Mouse (Mus musculus): ENCODE data around the gene Olfr13.
"Not testable (repeated sequence)": the region's sequence is repeated elsewhere in the genome, so short reads cannot be mapped to it uniquely, and the experiment has no call there.

Gene Olfr13

DNA sequence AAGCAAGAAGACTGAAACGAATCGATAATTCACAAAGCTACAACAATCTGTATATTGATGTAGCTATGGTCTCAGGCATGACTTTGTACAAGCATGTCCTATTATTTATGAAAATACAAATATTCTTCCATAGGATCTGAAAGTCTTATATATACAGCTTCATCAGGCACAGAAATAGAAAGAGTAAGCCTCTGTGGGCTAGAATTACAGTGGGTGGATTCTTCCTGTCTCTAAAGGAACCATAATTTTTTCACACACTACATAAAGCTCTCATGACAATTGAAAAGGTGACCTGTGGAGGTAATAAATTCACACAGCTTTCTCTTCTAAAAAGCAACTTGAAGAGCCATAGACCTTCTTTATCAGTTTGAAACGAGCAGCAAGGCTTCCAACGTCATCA is at the start of gene Olfr13:
Olfr13 (plus strand) TSS at position 301 of the 400 bp plus-strand sequence.
- no peak for DNase-seq (ENCODE audit: low spot score in 2 of 2)

- not testable (repeated sequence) for DNase-seq (ENCODE audit: low spot score in 2 of 2)
Measured at GRCm38 (mm10) chr6:43146267-43146666, 25.7 kb upstream of the Olfr13 start, which contains the start of gene Olfr237-ps1. TSS of gene Olfr237-ps1 (plus strand) at chr6:43146567.

- no peak for DNase-seq (ENCODE audit: low spot score in 2 of 2)
Measured at GRCm38 (mm10) chr6:43159502-43159901, 12.4 kb upstream of the Olfr13 start.

GRCm38 (mm10) chr6:43162982-43163381 is 9.0 kb upstream of the Olfr13 start, which contains the start of gene Olfr437:
TSS of gene Olfr437 (plus strand) at chr6:43163282.
- no peak for DNase-seq (ENCODE audit: low spot score in 2 of 2)

- DNase-seq (ENCODE audit: low spot score in 2 of 2): no peak
Measured at GRCm38 (mm10) chr6:43167246-43167645, 4.7 kb upstream of the Olfr13 start.

DNA sequence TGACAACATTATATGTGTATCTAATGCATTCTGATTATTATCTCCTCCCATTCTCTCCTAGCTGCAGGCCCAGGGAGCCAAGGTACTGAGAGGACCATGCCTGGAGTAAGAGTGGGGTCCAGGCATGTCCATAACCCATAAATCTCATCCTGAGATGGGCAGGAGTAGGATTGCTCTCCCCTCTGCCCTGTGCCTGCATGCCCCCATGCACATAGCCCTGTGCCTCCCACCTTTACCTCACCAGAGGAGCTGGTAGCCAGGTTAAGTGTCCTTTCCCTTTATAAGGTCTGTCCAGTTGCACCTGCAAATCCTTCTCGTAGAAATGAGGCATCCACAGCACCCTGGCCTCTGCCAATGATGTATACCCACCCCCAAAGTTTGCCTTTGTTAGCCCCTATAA is 6.2 kb downstream of the Olfr13 start:
- no peak for DNase-seq (ENCODE audit: low spot score in 2 of 2)

- no peak for DNase-seq (ENCODE audit: low spot score in 2 of 2)
Measured at GRCm38 (mm10) chr6:43178584-43179501, 6.9 kb downstream of the Olfr13 start.

GRCm38 (mm10) chr6:43190986-43191385 is 19.0 kb downstream of the Olfr13 start:
- no peak for DNase-seq (ENCODE audit: low spot score in 2 of 2)

- no peak for DNase-seq (ENCODE audit: low spot score in 2 of 2)
Measured at GRCm38 (mm10) chr6:43196781-43197180, 24.8 kb downstream of the Olfr13 start, which contains the start of gene Olfr435. TSS of gene Olfr435 (plus strand) at chr6:43197146.

DNA sequence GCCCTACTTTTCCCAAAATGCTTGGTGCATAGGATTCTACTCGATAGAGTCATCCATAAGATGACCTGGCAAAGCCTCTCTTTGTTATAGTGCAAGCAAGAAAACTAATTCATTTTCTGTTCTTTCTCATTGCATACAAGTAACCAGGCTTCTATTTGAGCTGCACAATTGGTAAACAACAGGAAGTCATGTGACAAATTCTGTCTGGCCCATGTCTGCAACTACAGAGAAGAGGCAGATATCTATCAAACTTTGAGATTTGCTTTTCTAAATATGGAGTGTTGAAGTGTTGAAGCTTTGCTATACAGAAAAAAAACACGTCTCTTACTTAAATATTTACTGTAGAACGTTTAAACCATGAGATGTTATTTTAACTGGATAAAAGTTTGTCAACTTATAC is 26.2 kb downstream of the Olfr13 start:
- DNase-seq (ENCODE audit: low spot score in 2 of 2): no peak

- DNase-seq (ENCODE audit: low spot score in 2 of 2): no peak
Measured at GRCm38 (mm10) chr6:43202786-43203185, 30.8 kb downstream of the Olfr13 start.

- DNase-seq (ENCODE audit: low spot score in 2 of 2): no peak
Measured at GRCm38 (mm10) chr6:43205355-43205754, 33.4 kb downstream of the Olfr13 start.

- DNase-seq (ENCODE audit: low spot score in 2 of 2): peak; percentile 40 to 70
Measured at GRCm38 (mm10) chr6:43212873-43213272, 40.9 kb downstream of the Olfr13 start, which contains the start of gene Olfr434. TSS of gene Olfr434 (plus strand) at chr6:43213021.
